Mouse (Mus musculus): ENCODE results near the gene Sestd1. TPM values are rescaled to one million over a fixed set of nuclear protein-coding genes. Genes with fewer than 3 reads are reported as not detected.

Sestd1 gene
- polyA plus RNA-seq, 1 experiment, result 76.6 TPM

- no peaks in the 10 kb centered on the region for H3K4me1 ChIP-seq (ENCODE audit: control insufficient read depth, insufficient read depth, low read length)
- no peak overlapping the region for H3K27ac ChIP-seq (ENCODE audit: insufficient read depth, low read depth, low read length)
- whole genome bisulfite sequencing, result 96% methylated on average over 4 of the region's 4 CpGs
- TF ChIP-seq POLR2A (IDR thresholded peaks at IDR 0.05; ENCODE audit: insufficient read depth, low read depth, low read length), result no peak
- no peak for TF ChIP-seq CTCF (IDR thresholded peaks at IDR 0.05; ENCODE audit: insufficient read depth, low read depth, low read length)
- H3K4me3 ChIP-seq (ENCODE audit: insufficient read depth, low read depth, low read length), result no peak overlapping the region
Measured at GRCm38 (mm10) chr2:77157546-77157945, 122.8 kb downstream of the Sestd1 start.

- Histone ChIP-seq H3K4me1 (ENCODE audit: control insufficient read depth, insufficient read depth, low read length) (no peaks in the 10 kb centered on the region), H3K27ac (ENCODE audit: insufficient read depth, low read depth, low read length) (no peak overlapping the region), H3K4me3 (ENCODE audit: insufficient read depth, low read depth, low read length) (no peak overlapping the region)
- 72% methylated on average over 4 of the region's 4 CpGs for WGBS
- TF ChIP-seq POLR2A (IDR thresholded peaks at IDR 0.05; ENCODE audit: insufficient read depth, low read depth, low read length), result no peak
- TF ChIP-seq CTCF (IDR thresholded peaks at IDR 0.05; ENCODE audit: insufficient read depth, low read depth, low read length), result no peak
Measured at GRCm38 (mm10) chr2:77154080-77154479, 126.3 kb downstream of the Sestd1 start.

GRCm38 (mm10) chr2:77151255-77151654 is 129.1 kb downstream of the Sestd1 start:
- TF ChIP-seq CTCF (IDR thresholded peaks at IDR 0.05; ENCODE audit: insufficient read depth, low read depth, low read length) (no peak), POLR2A (IDR thresholded peaks at IDR 0.05; ENCODE audit: insufficient read depth, low read depth, low read length) (no peak)
- Histone ChIP-seq H3K4me1 (ENCODE audit: control insufficient read depth, insufficient read depth, low read length) (no peaks in the 10 kb centered on the region), H3K27ac (ENCODE audit: insufficient read depth, low read depth, low read length) (no peak overlapping the region), H3K4me3 (ENCODE audit: insufficient read depth, low read depth, low read length) (no peak overlapping the region)
- WGBS, result 94% methylated on average over 8 of the region's 8 CpGs

GRCm38 (mm10) chr2:77149576-77149975 is 130.8 kb downstream of the Sestd1 start:
- 40% methylated on average over 2 of the region's 2 CpGs for WGBS
- TF ChIP-seq POLR2A (IDR thresholded peaks at IDR 0.05; ENCODE audit: insufficient read depth, low read depth, low read length) (no peak), CTCF (IDR thresholded peaks at IDR 0.05; ENCODE audit: insufficient read depth, low read depth, low read length) (no peak)
- Histone ChIP-seq H3K4me1 (ENCODE audit: control insufficient read depth, insufficient read depth, low read length) (no peaks in the 10 kb centered on the region), H3K27ac (ENCODE audit: insufficient read depth, low read depth, low read length) (no peak overlapping the region), H3K4me3 (ENCODE audit: insufficient read depth, low read depth, low read length) (no peak overlapping the region)

- Histone ChIP-seq H3K4me3 (ENCODE audit: insufficient read depth, low read depth, low read length) (no peak overlapping the region), H3K4me1 (ENCODE audit: control insufficient read depth, insufficient read depth, low read length) (no peaks in the 10 kb centered on the region), H3K27ac (ENCODE audit: insufficient read depth, low read depth, low read length) (no peak overlapping the region)
- WGBS, result 67% methylated on average over 4 of the region's 4 CpGs
- no peak for TF ChIP-seq CTCF (IDR thresholded peaks at IDR 0.05; ENCODE audit: insufficient read depth, low read depth, low read length)
- no peak for TF ChIP-seq POLR2A (IDR thresholded peaks at IDR 0.05; ENCODE audit: insufficient read depth, low read depth, low read length)
Measured at GRCm38 (mm10) chr2:77148215-77148614, 132.2 kb downstream of the Sestd1 start.

GRCm38 (mm10) chr2:77146968-77147367 is 133.4 kb downstream of the Sestd1 start:
- H3K4me3 ChIP-seq (ENCODE audit: insufficient read depth, low read depth, low read length), result no peak overlapping the region
- 85% methylated on average over 2 of the region's 2 CpGs for WGBS
- no peak for TF ChIP-seq POLR2A (IDR thresholded peaks at IDR 0.05; ENCODE audit: insufficient read depth, low read depth, low read length)
- no peak for TF ChIP-seq CTCF (IDR thresholded peaks at IDR 0.05; ENCODE audit: insufficient read depth, low read depth, low read length)
- no peaks in the 10 kb centered on the region for H3K4me1 ChIP-seq (ENCODE audit: control insufficient read depth, insufficient read depth, low read length)
- H3K27ac ChIP-seq (ENCODE audit: insufficient read depth, low read depth, low read length), result peak overlapping the region; percentile 35; the same call in 1 of the 2 replicates

GRCm38 (mm10) chr2:77146291-77146690 is 134.1 kb downstream of the Sestd1 start:
- H3K4me3 ChIP-seq (ENCODE audit: insufficient read depth, low read depth, low read length), result no peak overlapping the region
- peak overlapping the region; percentile 42 for H3K27ac ChIP-seq (ENCODE audit: insufficient read depth, low read depth, low read length)
- WGBS, result 27% methylated on average over 3 of the region's 3 CpGs
- no peaks in the 10 kb centered on the region for H3K4me1 ChIP-seq (ENCODE audit: control insufficient read depth, insufficient read depth, low read length)
- TF ChIP-seq POLR2A (IDR thresholded peaks at IDR 0.05; ENCODE audit: insufficient read depth, low read depth, low read length), result no peak
- TF ChIP-seq CTCF (IDR thresholded peaks at IDR 0.05; ENCODE audit: insufficient read depth, low read depth, low read length), result no peak

GRCm38 (mm10) chr2:77143536-77143935 is 136.9 kb downstream of the Sestd1 start:
- no peak overlapping the region for H3K27ac ChIP-seq (ENCODE audit: insufficient read depth, low read depth, low read length)
- no peaks in the 10 kb centered on the region for H3K4me1 ChIP-seq (ENCODE audit: control insufficient read depth, insufficient read depth, low read length)
- 79% methylated on average over 6 of the region's 6 CpGs for WGBS
- H3K4me3 ChIP-seq (ENCODE audit: insufficient read depth, low read depth, low read length), result no peak overlapping the region
- TF ChIP-seq CTCF (IDR thresholded peaks at IDR 0.05; ENCODE audit: insufficient read depth, low read depth, low read length), result no peak
- no peak for TF ChIP-seq POLR2A (IDR thresholded peaks at IDR 0.05; ENCODE audit: insufficient read depth, low read depth, low read length)

- H3K27ac ChIP-seq (ENCODE audit: insufficient read depth, low read depth, low read length), result no peak overlapping the region
- no peaks in the 10 kb centered on the region for H3K4me1 ChIP-seq (ENCODE audit: control insufficient read depth, insufficient read depth, low read length)
- TF ChIP-seq CTCF (IDR thresholded peaks at IDR 0.05; ENCODE audit: insufficient read depth, low read depth, low read length) (no peak), POLR2A (IDR thresholded peaks at IDR 0.05; ENCODE audit: insufficient read depth, low read depth, low read length) (no peak)
- WGBS, result 71% methylated on average over 6 of the region's 6 CpGs
- H3K4me3 ChIP-seq (ENCODE audit: insufficient read depth, low read depth, low read length), result no peak overlapping the region
Measured at GRCm38 (mm10) chr2:77138879-77139278, 141.5 kb downstream of the Sestd1 start.

- TF ChIP-seq CTCF (IDR thresholded peaks at IDR 0.05; ENCODE audit: insufficient read depth, low read depth, low read length) (no peak), POLR2A (IDR thresholded peaks at IDR 0.05; ENCODE audit: insufficient read depth, low read depth, low read length) (no peak)
Measured at GRCm38 (mm10) chr2:77134906-77135305, 145.5 kb downstream of the Sestd1 start.

More at GRCm38 (mm10) chr2:77134906-77135305, 145.5 kb downstream of the Sestd1 start:
- no peak overlapping the region for H3K27ac ChIP-seq (ENCODE audit: insufficient read depth, low read depth, low read length)
- H3K4me3 ChIP-seq (ENCODE audit: insufficient read depth, low read depth, low read length), result no peak overlapping the region
- peaks cover 7% of the 10 kb centered on the region for H3K4me1 ChIP-seq (ENCODE audit: control insufficient read depth, insufficient read depth, low read length)
- WGBS, result 47% methylated on average over 1 of the region's 1 CpGs

Data from olfactory bulb, adult 2 months (tissue).